Mouse (Mus musculus) embryonic fibroblast, embryonic 13.5 days (primary cell): Measurements from ENCODE around the gene Ipo7. TPM values are rescaled to one million over a fixed set of nuclear protein-coding genes. Genes with fewer than 3 reads are reported as not detected.

Source experiments
- H3K27ac ChIP-seq: 2 replicates; pipeline ENCODE4 v1.5.1; 2012; ENCODE audit warnings: low read length, control low read depth, inconsistent platforms; ENCODE audit not compliant: insufficient read depth
- H3K4me1 ChIP-seq: 2 replicates; pipeline ENCODE4 v1.6.1; 2011; ENCODE audit warnings: low read length; ENCODE audit not compliant: control insufficient read depth, insufficient read depth
- H3K4me3 ChIP-seq: 2 replicates; pipeline ENCODE4 v1.5.1; 2011; ENCODE audit warnings: mild to moderate bottlenecking, control low read depth, low read length; ENCODE audit not compliant: insufficient read depth
- CTCF ChIP-seq: IDR thresholded peaks from 2 replicates; pipeline ENCODE4 v1.5.1; 2011; ENCODE audit warnings: mild to moderate bottlenecking, control low read depth, low read length, moderate library complexity, borderline replicate concordance; ENCODE audit not compliant: insufficient read depth
- POLR2A ChIP-seq: IDR thresholded peaks from 2 replicates; pipeline ENCODE4 v1.6.1; 2011; ENCODE audit warnings: low read depth, mild to moderate bottlenecking, control low read depth, low read length, moderate library complexity
- polyA plus RNA-seq: library from polyadenylated mRNA; stranded (reverse); fragments of >200 nt; gene quantifications from 2 replicates; pipeline ENCODE4 v1.2.4, GENCODE M21; 2011; ENCODE audit warnings: low read depth; ENCODE audit not compliant: missing spikeins, insufficient read length

The Ipo7 gene
- polyA plus RNA-seq, 1 experiment: 197 TPM

DNA sequence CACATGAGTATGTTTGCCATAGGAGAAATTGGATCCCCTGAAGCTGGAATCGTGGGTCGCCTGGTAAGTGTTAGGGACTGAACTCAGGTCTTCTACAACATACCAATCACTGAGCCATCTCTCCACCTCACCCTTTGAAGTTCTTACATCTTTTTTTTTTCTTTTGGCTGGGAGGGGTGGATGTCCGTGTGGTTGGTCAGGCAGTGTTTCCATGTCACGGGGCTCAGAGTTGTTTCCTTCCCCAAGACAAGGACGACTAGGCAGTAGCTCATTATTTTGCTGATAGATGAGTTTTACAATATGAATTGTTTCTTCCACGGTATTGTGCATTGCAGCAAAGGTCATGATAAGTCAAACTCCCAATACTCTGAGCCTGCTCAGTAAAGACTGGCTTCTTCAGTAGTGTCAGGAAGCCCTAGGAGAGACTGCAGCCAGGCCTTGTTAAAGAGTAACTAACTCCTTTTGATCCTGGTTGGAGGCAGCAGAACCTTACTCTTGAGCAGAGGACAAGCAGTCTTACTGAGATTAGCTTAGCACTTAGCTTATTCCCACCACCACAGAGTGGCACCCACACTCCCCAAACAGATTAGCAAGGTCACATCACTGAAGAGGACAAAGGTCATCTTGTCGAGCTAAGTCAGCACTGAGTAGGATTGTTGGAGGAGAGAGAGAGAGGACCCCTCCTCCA lies 79.2 kb downstream of the Ipo7 start:
- TF ChIP-seq POLR2A (no peak), CTCF (no peak)
- Histone ChIP-seq H3K27ac (no peak overlapping the region), H3K4me3 (no peak overlapping the region), H3K4me1 (no peaks in the 10 kb centered on the region)

DNA sequence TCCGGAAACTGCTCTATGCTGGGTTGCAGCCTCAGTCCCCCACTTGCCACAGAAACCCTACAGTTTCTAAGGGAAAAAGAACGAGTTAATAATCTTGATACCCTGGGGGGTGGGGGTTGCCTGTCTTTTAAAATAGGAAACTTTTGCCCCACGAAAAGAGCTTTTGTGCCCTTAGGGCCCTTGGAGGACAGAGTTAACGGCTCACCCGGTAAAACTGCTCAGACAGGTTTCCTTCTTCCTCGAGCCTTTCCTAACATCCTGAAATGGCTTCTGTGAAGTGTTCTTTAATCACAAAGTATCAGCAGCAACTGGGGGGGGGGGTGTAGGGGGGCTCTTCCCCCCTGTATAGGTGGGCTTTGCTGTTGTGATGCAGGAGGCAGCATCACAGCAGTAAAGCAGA lies 82.8 kb downstream of the Ipo7 start:
- TF ChIP-seq CTCF: no peak
- no peak for TF ChIP-seq POLR2A
- Histone ChIP-seq H3K4me3 (no peak overlapping the region), H3K27ac (no peak overlapping the region), H3K4me1 (no peaks in the 10 kb centered on the region)

DNA sequence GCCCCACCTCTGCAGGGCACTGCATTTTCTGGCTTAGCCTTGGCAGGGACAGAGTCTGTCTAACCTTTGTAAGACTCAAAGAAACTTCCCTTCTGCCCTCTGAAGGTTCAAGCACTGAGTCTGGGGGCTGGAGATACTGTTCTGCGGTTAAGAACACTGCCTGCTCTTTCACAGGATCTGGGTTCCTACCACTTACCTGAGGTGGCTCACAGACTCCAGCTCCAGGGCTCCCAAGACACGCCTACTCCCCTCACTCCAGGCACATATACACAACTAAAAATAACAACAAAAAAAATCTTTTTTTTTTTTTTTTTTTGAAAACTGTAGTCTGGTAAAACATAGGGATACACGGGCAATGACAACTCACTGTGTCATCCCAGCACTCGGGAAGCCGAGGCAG lies 83.2 kb downstream of the Ipo7 start:
- Histone ChIP-seq H3K4me1 (no peaks in the 10 kb centered on the region), H3K27ac (no peak overlapping the region), H3K4me3 (no peak overlapping the region)
- TF ChIP-seq POLR2A (no peak), CTCF (no peak)

DNA sequence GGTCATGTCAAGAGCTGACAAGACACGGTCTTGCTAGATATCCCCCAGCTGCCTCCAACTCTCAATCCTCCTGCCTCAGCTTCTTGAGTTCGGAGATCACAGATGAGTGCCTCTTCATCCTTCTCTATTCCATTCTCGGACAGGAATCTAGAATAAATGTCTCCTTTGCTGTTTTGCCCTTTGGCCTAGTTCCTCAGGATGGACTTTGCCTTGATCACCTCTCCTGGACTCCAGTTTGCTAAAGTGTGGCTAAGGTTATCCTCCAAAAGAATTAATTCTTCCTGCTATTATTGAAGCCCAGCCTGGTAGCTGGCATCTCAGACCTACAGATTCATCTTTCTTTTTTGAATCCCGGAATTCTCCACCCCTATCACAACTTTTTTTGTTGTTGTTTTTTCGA lies 87.0 kb downstream of the Ipo7 start:
- TF ChIP-seq POLR2A (no peak), CTCF (no peak)
- Histone ChIP-seq H3K4me3 (no peak overlapping the region), H3K4me1 (peaks cover 5% of the 10 kb centered on the region; the same call in 1 of the 2 replicates), H3K27ac (no peak overlapping the region)

Other genes starting within 250 kb of the Ipo7 start
- gene Nrip3, start 236.2 kb upstream of the Ipo7 start, polyA plus RNA-seq: 0.17 and 0.39 TPM in 2 replicates
- 1.8 TPM in 1 of 2 replicates, not detected in the other for gene Scube2, start 152.6 kb upstream of the Ipo7 start, polyA plus RNA-seq
- gene Dennd5a, start 57.8 kb upstream of the Ipo7 start, polyA plus RNA-seq: 103 and 119 TPM in 2 replicates
- gene Tmem41b, start 31.3 kb upstream of the Ipo7 start, polyA plus RNA-seq: 77.0 and 90.7 TPM in 2 replicates
- gene Zfp143, start 42.9 kb downstream of the Ipo7 start, polyA plus RNA-seq: 15.0 and 16.3 TPM in 2 replicates
- gene Wee1, start 103.8 kb downstream of the Ipo7 start, polyA plus RNA-seq: 18.5 and 21.6 TPM in 2 replicates
- 47.3 and 50.1 TPM in 2 replicates for gene Swap70, start 203.4 kb downstream of the Ipo7 start, polyA plus RNA-seq